Mouse (Mus musculus) 3T3-L1 (cell line): ENCODE data around the gene Psapl1.
A peak's percentile ranks its signal among the peaks of the same experiment; 100 is the strongest.

Experiments
- DNase-seq: peaks from one replicate; pipeline ENCODE4 v3.0.0-alpha.2; 2015; ENCODE audit warnings: low read depth, low spot score

The Psapl1 gene

GRCm38 (mm10) chr5:36203916-36204315 lies at the start of gene Psapl1:
Gene Psapl1 (plus strand): TSS chr5:36204021.
- DNase-seq: no peak

- no peak for DNase-seq
Observed at GRCm38 (mm10) chr5:36154879-36155485, 48.8 kb upstream of the Psapl1 start.

- no peak for DNase-seq
Observed at GRCm38 (mm10) chr5:36165424-36166302, 38.2 kb upstream of the Psapl1 start.

GRCm38 (mm10) chr5:36166346-36167013 lies 37.3 kb upstream of the Psapl1 start:
- DNase-seq: no peak

GRCm38 (mm10) chr5:36168963-36169650 lies 34.7 kb upstream of the Psapl1 start:
- no peak for DNase-seq

- no peak for DNase-seq
Observed at GRCm38 (mm10) chr5:36174569-36175115, 29.2 kb upstream of the Psapl1 start.

GRCm38 (mm10) chr5:36176409-36176808 lies 27.4 kb upstream of the Psapl1 start:
- DNase-seq: no peak

- DNase-seq: no peak
Observed at GRCm38 (mm10) chr5:36176873-36177272, 26.9 kb upstream of the Psapl1 start.

- no peak for DNase-seq
Observed at GRCm38 (mm10) chr5:36178215-36178614, 25.6 kb upstream of the Psapl1 start.

- peak; percentile 23 for DNase-seq
Observed at GRCm38 (mm10) chr5:36178785-36179184, 25.0 kb upstream of the Psapl1 start.

- DNase-seq: no peak
Observed at GRCm38 (mm10) chr5:36179708-36180107, 24.1 kb upstream of the Psapl1 start.

GRCm38 (mm10) chr5:36182326-36182725 lies 21.5 kb upstream of the Psapl1 start:
- no peak for DNase-seq

GRCm38 (mm10) chr5:36186294-36187053 lies 17.3 kb upstream of the Psapl1 start:
- no peak for DNase-seq

- peak; percentile 94 for DNase-seq
Observed at GRCm38 (mm10) chr5:36188310-36188709, 15.5 kb upstream of the Psapl1 start.

GRCm38 (mm10) chr5:36191285-36191684 lies 12.5 kb upstream of the Psapl1 start:
- no peak for DNase-seq

GRCm38 (mm10) chr5:36191876-36192275 lies 11.9 kb upstream of the Psapl1 start:
- DNase-seq: peak; percentile 27

GRCm38 (mm10) chr5:36192677-36193076 lies 11.1 kb upstream of the Psapl1 start:
- no peak for DNase-seq

GRCm38 (mm10) chr5:36194631-36195030 lies 9.2 kb upstream of the Psapl1 start:
- DNase-seq: no peak

GRCm38 (mm10) chr5:36195436-36195835 lies 8.4 kb upstream of the Psapl1 start:
- no peak for DNase-seq

GRCm38 (mm10) chr5:36199519-36199918 lies 4.3 kb upstream of the Psapl1 start:
- DNase-seq: no peak

- no peak for DNase-seq
Observed at GRCm38 (mm10) chr5:36202781-36203180, 1.0 kb upstream of the Psapl1 start.
